Mouse (Mus musculus): ENCODE measurements around the gene Mrpl2. TPM values are rescaled to one million over a fixed set of nuclear protein-coding genes. Genes with fewer than 3 reads are reported as not detected.

Gene Mrpl2
- total RNA-seq (2021): 10 to 100 TPM; 34.3 to 43.6 TPM

- intact Hi-C loops (cut with DNase I): loop anchor here (10.0 kb wide), 1 partner anchor 91 kb away; the partner anchor contains the start of gene Srf
- DNase-seq: peak; percentile 98
Measured at GRCm38 (mm10) chr17:46645561-46646321, at the start of gene Mrpl2, which contains the start of gene Klc4. Mrpl2 (plus strand) TSS chr17:46646229. Klc4 (minus strand) TSS chr17:46646022.

GRCm38 (mm10) chr17:46597956-46598355 is 48.1 kb upstream of the Mrpl2 start:
- no peak for DNase-seq
- intact Hi-C loops (cut with DNase I): no loop called here

- DNase-seq: no peak
- intact Hi-C loops (cut with DNase I): no loop called here
Measured at GRCm38 (mm10) chr17:46598963-46599362, 47.1 kb upstream of the Mrpl2 start.

GRCm38 (mm10) chr17:46600569-46600968 is 45.5 kb upstream of the Mrpl2 start:
- intact Hi-C loops (cut with DNase I): no loop called here

GRCm38 (mm10) chr17:46602212-46602611 is 43.8 kb upstream of the Mrpl2 start:
- DNase-seq: no peak
- intact Hi-C loops (cut with DNase I): no loop called here

More at GRCm38 (mm10) chr17:46600569-46600968, 45.5 kb upstream of the Mrpl2 start:
- DNase-seq: no peak

GRCm38 (mm10) chr17:46603229-46603628 is 42.8 kb upstream of the Mrpl2 start:
- intact Hi-C loops (cut with DNase I): no loop called here
- no peak for DNase-seq

- DNase-seq: no peak
- intact Hi-C loops (cut with DNase I): no loop called here
Measured at GRCm38 (mm10) chr17:46605126-46605525, 40.9 kb upstream of the Mrpl2 start.

GRCm38 (mm10) chr17:46605987-46606386 is 40.0 kb upstream of the Mrpl2 start:
- intact Hi-C loops (cut with DNase I): no loop called here

GRCm38 (mm10) chr17:46609721-46610514 is 36.1 kb upstream of the Mrpl2 start:
- no peak for DNase-seq
- intact Hi-C loops (cut with DNase I): no loop called here

More at GRCm38 (mm10) chr17:46605987-46606386, 40.0 kb upstream of the Mrpl2 start:
- no peak for DNase-seq

GRCm38 (mm10) chr17:46611316-46611715 is 34.7 kb upstream of the Mrpl2 start:
- intact Hi-C loops (cut with DNase I): no loop called here
- no peak for DNase-seq

- intact Hi-C loops (cut with DNase I): no loop called here
- DNase-seq: no peak
Measured at GRCm38 (mm10) chr17:46612189-46612588, 33.8 kb upstream of the Mrpl2 start.

GRCm38 (mm10) chr17:46612820-46613219 is 33.2 kb upstream of the Mrpl2 start:
- no peak for DNase-seq
- intact Hi-C loops (cut with DNase I): no loop called here

- intact Hi-C loops (cut with DNase I): no loop called here
- no peak for DNase-seq
Measured at GRCm38 (mm10) chr17:46613229-46613628, 32.8 kb upstream of the Mrpl2 start.

GRCm38 (mm10) chr17:46617799-46618198 is 28.2 kb upstream of the Mrpl2 start:
- intact Hi-C loops (cut with DNase I): no loop called here

GRCm38 (mm10) chr17:46618394-46618768 is 27.6 kb upstream of the Mrpl2 start:
- intact Hi-C loops (cut with DNase I): no loop called here
- DNase-seq: no peak

More at GRCm38 (mm10) chr17:46617799-46618198, 28.2 kb upstream of the Mrpl2 start:
- no peak for DNase-seq

- intact Hi-C loops (cut with DNase I): no loop called here
- DNase-seq: no peak
Measured at GRCm38 (mm10) chr17:46618769-46619682, 27.0 kb upstream of the Mrpl2 start.

- intact Hi-C loops (cut with DNase I): no loop called here
- no peak for DNase-seq
Measured at GRCm38 (mm10) chr17:46619683-46620357, 26.2 kb upstream of the Mrpl2 start.

GRCm38 (mm10) chr17:46621324-46621723 is 24.7 kb upstream of the Mrpl2 start:
- intact Hi-C loops (cut with DNase I): no loop called here
- peak; percentile 58 for DNase-seq

GRCm38 (mm10) chr17:46622269-46622668 is 23.8 kb upstream of the Mrpl2 start:
- no peak for DNase-seq
- intact Hi-C loops (cut with DNase I): no loop called here

Data from left cerebral cortex, postnatal 4 days (tissue).